Mouse (Mus musculus): ENCODE data around the gene Pttg1ip. TPM values are rescaled to one million over a fixed set of nuclear protein-coding genes. Genes with fewer than 3 reads are reported as not detected.
A peak's percentile ranks its signal among the peaks of the same experiment; 100 is the strongest.

Gene Pttg1ip
- polyA plus RNA-seq, 1 experiment from 2014 or later = 103 TPM

DNA sequence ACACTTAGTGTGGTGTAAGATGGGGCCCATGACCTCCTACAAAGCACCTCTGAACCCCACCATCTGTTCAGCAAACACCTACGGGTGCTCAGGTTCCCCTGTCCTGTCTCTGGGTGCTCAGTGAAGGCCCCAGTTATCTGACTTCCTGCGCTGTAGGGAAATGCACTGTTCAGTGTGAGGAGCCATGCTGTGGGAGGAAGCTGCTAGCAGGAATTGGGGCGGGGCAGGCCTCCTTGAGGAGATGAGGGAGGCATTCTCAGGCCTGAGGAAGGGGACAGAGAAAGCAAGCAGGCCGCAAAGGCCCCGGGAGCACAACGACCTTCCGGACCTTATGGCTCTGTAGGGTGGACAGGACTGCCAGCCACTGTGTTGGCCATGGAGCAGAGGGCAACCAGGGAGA, 7.6 kb downstream of the Pttg1ip start:
- no peaks in the 10 kb centered on the region for H3K9me3 ChIP-seq
- H3K4me3 ChIP-seq = no peak overlapping the region
- ATAC-seq (ENCODE audit: extremely low read depth, insufficient number of reproducible peaks, low FRiP score, low TSS enrichment) = no peak
- H3K36me3 ChIP-seq = peaks cover 73% of the 10 kb centered on the region
- 61% methylated on average over 7 of the region's 7 CpGs for WGBS
- H3K9ac ChIP-seq = peak overlapping the region; percentile 37; the same call in 1 of the 2 replicates
- no peaks in the 10 kb centered on the region for H3K27me3 ChIP-seq (replicated peaks)
- peaks cover 56% of the 10 kb centered on the region for H3K4me1 ChIP-seq
- peak overlapping the region; percentile 74 for H3K27ac ChIP-seq (replicated peaks)
- peak overlapping the region; percentile 2; the same call in 1 of the 2 replicates for H3K4me2 ChIP-seq

DNA sequence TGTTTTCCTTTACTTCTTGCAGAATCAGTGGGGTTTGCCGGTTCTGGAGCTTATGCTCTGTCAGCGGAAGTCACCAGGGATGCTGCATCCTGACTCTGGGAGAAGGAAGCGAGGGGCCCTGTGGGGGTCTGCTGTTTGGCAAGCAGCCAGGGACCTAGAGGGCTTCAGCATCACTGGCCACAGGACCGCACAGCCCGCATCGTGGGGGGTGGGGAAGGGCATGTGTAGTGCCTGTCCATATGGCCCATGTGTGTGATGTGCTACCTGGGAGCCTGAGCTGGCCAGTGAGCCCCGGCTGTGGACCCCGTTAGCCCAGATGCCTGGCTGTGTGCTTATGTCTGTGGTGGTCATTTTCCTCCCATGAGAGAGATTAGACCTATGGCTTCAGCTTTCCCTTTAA, 8.2 kb downstream of the Pttg1ip start:
- Histone ChIP-seq H3K27ac (replicated peaks) (peak overlapping the region; percentile 74), H3K4me3 (no peak overlapping the region), H3K4me2 (peak overlapping the region; percentile 2; the same call in 1 of the 2 replicates), H3K36me3 (peaks cover 79% of the 10 kb centered on the region), H3K9me3 (no peaks in the 10 kb centered on the region), H3K27me3 (replicated peaks) (no peaks in the 10 kb centered on the region), H3K4me1 (peaks cover 55% of the 10 kb centered on the region), H3K9ac (no peak overlapping the region)
- ATAC-seq (ENCODE audit: extremely low read depth, insufficient number of reproducible peaks, low FRiP score, low TSS enrichment) = no peak
- 73% methylated on average over 8 of the region's 8 CpGs for WGBS

DNA sequence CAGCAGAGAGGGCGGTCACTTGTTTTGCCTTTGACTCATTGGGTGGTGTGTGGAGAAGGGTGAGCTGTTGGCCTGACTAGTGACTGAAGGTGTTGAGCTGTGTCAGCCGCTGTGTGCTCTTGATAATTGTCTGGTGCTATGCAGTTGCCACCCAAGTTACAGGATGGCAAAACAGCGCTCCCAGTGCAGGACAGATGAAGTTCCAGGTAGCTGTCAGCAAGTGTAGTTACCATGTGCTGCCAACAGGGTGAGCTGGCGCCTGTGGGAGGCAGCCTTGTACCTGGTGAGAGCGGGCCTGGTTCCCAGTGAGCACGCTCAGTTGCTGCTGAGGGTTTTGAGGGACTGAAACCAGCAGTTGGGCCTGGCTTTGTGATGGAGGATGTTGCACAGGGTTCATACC, 9.3 kb downstream of the Pttg1ip start:
- H3K4me2 ChIP-seq = no peak overlapping the region
- WGBS = 41% methylated on average over 6 of the region's 6 CpGs
- no peaks in the 10 kb centered on the region for H3K27me3 ChIP-seq (replicated peaks)
- peaks cover 90% of the 10 kb centered on the region for H3K36me3 ChIP-seq
- peak overlapping the region; percentile 74; the same call in 1 of the 2 replicates for H3K27ac ChIP-seq (replicated peaks)
- H3K4me3 ChIP-seq = no peak overlapping the region
- H3K9me3 ChIP-seq = no peaks in the 10 kb centered on the region
- 0 out of 2 replicates have a peak, but pooled peaks have one; percentile 35 for ATAC-seq (ENCODE audit: extremely low read depth, insufficient number of reproducible peaks, low FRiP score, low TSS enrichment)
- H3K4me1 ChIP-seq = peaks cover 52% of the 10 kb centered on the region
- peak overlapping the region; percentile 6; the same call in 1 of the 2 replicates for H3K9ac ChIP-seq

DNA sequence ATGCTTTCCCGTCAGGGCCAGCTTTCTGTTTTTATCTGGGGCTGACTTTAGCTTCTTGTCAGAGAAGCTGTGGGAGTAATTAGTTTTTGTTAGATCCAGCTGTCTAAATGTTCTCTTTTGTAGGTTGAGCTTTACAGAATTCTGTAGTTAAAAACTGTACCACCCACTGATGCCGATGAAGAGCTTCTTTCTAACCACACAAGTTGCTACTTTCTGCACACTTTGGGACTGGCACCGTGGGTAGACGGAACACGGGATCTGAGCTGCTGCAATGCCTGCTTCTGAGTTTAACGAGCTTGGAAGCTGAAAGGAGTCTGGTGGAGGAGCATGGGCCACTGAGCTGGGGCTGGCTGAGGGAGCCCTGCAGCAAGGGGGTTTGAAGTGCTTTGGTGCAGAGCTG, 10.0 kb downstream of the Pttg1ip start:
- peaks cover 91% of the 10 kb centered on the region for H3K36me3 ChIP-seq
- H3K4me2 ChIP-seq = no peak overlapping the region
- H3K4me1 ChIP-seq = peaks cover 46% of the 10 kb centered on the region
- peak overlapping the region; percentile 14; the same call in 1 of the 2 replicates for H3K9ac ChIP-seq
- H3K4me3 ChIP-seq = no peak overlapping the region
- no peaks in the 10 kb centered on the region for H3K9me3 ChIP-seq
- H3K27me3 ChIP-seq (replicated peaks) = no peaks in the 10 kb centered on the region
- 74% methylated on average over 6 of the region's 6 CpGs for WGBS
- H3K27ac ChIP-seq (replicated peaks) = 0 out of 2 replicates have a peak overlapping the region, but pooled peaks have one; percentile 17
- ATAC-seq (ENCODE audit: extremely low read depth, insufficient number of reproducible peaks, low FRiP score, low TSS enrichment) = no peak

DNA sequence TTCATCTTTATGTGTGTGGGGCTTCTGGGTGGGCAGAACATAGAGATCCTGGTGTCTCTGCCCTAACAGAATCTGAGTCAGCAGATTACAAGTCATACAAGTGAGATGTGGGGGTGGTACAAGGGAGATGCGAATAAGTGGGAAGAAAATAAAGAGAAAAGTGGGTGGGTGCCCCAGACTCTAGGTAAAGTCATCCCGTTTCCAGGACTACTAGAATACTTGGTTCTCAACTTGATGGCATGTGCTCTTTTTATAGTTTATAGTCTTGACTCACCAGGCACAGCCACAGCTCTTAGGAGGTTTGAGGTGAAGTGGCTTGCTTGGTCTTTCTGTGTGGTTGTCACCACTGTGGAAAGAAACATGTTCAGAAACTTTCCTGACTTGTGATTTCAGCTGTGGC, 14.5 kb downstream of the Pttg1ip start:
- no peak for ATAC-seq (ENCODE audit: extremely low read depth, insufficient number of reproducible peaks, low FRiP score, low TSS enrichment)
- no peaks in the 10 kb centered on the region for H3K9me3 ChIP-seq
- H3K36me3 ChIP-seq = peaks cover 83% of the 10 kb centered on the region
- no peaks in the 10 kb centered on the region for H3K27me3 ChIP-seq (replicated peaks)
- H3K4me1 ChIP-seq = peaks cover 18% of the 10 kb centered on the region
- H3K4me3 ChIP-seq = no peak overlapping the region
- no peak overlapping the region for H3K9ac ChIP-seq
- no peak overlapping the region for H3K4me2 ChIP-seq
- WGBS = 81% methylated on average over 2 of the region's 2 CpGs
- H3K27ac ChIP-seq (replicated peaks) = no peak overlapping the region

DNA sequence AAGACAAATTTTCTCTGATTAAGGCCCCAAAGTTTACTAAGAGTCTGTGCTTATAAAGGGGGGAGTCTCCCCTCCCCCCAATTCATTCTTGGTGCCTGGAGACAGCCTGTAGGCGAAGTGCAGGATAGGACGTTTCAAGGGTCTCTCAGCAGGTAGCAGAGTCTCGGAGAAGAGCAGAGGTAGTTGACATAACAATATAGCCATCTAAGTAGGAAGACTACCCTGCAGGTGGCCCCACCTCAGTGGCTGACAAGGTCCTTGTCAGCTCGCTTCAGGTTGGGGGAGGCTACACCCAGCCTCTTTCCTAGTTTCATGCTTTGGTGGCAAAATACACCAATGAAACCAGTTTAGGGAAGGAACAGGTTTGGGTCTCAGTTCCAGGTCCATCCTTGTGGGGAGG, 21.5 kb downstream of the Pttg1ip start:
- Histone ChIP-seq H3K27me3 (replicated peaks) (no peaks in the 10 kb centered on the region), H3K9ac (no peak overlapping the region), H3K4me3 (no peak overlapping the region), H3K27ac (replicated peaks) (no peak overlapping the region), H3K36me3 (peaks cover 24% of the 10 kb centered on the region), H3K4me2 (no peak overlapping the region), H3K9me3 (no peaks in the 10 kb centered on the region), H3K4me1 (peaks cover 42% of the 10 kb centered on the region)
- 61% methylated on average over 4 of the region's 4 CpGs for WGBS
- no peak for ATAC-seq (ENCODE audit: extremely low read depth, insufficient number of reproducible peaks, low FRiP score, low TSS enrichment)

DNA sequence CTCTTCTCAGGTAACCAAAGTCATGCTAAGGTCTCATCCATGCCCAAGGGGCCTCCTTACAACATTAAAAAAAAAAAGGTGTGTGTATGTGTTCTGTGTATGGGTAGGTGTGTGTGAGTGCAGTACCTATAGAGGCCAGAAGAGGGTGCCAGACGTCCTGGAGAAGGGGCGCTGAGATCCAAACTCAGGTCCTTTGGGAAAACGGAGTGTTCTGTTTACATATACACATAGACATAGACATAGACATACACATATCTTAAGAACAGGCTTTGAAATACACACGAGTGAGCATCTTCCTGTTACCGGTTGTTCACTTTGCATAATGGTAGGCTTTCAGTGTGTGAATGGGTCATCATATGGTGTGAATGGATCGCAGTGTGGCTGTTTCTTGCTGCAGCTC, 22.6 kb downstream of the Pttg1ip start:
- no peak overlapping the region for H3K9ac ChIP-seq
- peaks cover 21% of the 10 kb centered on the region for H3K36me3 ChIP-seq
- 90% methylated on average over 6 of the region's 6 CpGs for WGBS
- no peak overlapping the region for H3K4me2 ChIP-seq
- no peaks in the 10 kb centered on the region for H3K9me3 ChIP-seq
- H3K4me1 ChIP-seq = peaks cover 38% of the 10 kb centered on the region
- no peak for ATAC-seq (ENCODE audit: extremely low read depth, insufficient number of reproducible peaks, low FRiP score, low TSS enrichment)
- no peak overlapping the region for H3K4me3 ChIP-seq
- H3K27ac ChIP-seq (replicated peaks) = peak overlapping the region; percentile 98; the same call in 1 of the 2 replicates
- no peaks in the 10 kb centered on the region for H3K27me3 ChIP-seq (replicated peaks)

DNA sequence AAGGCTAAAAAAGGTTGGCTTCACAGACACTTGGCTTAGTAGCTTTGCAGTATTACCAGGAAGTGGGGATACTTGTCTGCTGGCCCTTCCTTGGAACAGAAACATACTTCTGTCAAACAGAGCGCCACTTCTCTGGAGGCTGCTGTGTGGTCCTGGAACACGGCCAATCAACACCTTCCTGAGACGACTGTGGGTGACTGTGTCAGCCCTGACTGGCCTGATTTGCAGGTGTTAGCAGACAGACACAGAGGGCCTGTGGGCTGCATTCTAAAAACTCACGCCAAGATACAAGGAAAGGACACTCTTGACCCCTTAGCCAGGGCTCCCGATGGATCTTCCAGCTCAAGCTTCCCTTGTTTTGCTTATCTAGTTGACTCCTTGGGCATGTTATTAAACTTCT, 23.4 kb downstream of the Pttg1ip start:
- Histone ChIP-seq H3K36me3 (peaks cover 25% of the 10 kb centered on the region), H3K9me3 (no peaks in the 10 kb centered on the region), H3K4me3 (no peak overlapping the region), H3K4me1 (peaks cover 33% of the 10 kb centered on the region), H3K27ac (replicated peaks) (peak overlapping the region; percentile 98), H3K9ac (no peak overlapping the region), H3K4me2 (no peak overlapping the region; the same call in 1 of the 2 replicates), H3K27me3 (replicated peaks) (no peaks in the 10 kb centered on the region)
- ATAC-seq (ENCODE audit: extremely low read depth, insufficient number of reproducible peaks, low FRiP score, low TSS enrichment) = no peak
- 41% methylated on average over 5 of the region's 5 CpGs for WGBS

DNA sequence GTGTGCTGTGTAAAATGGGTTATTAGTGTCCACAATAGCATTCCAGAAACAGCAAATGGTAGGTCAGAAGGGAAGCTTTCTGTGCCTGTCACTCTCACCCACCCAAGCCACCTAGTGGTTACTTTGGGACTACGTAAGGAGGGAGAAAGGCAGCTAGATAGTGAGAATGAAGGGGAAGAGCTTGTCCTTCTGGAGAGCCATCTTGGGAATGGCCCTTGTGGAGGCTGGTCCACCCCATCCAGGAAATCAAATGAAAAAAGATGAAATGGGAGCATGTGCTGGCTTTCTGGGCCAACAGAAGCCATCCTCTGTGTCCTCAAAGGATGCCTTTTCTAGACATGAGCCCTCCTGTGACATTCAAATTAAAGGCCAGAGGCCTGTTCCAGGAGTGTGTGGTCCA, 23.8 kb downstream of the Pttg1ip start:
- WGBS = 10% methylated on average over 1 of the region's 1 CpGs
- H3K9ac ChIP-seq = peak overlapping the region; percentile 92
- peak overlapping the region; percentile 98 for H3K27ac ChIP-seq (replicated peaks)
- ATAC-seq (ENCODE audit: extremely low read depth, insufficient number of reproducible peaks, low FRiP score, low TSS enrichment) = no peak
- H3K36me3 ChIP-seq = peaks cover 26% of the 10 kb centered on the region
- H3K4me3 ChIP-seq = peak overlapping the region; percentile 72
- H3K27me3 ChIP-seq (replicated peaks) = no peaks in the 10 kb centered on the region
- H3K4me1 ChIP-seq = peaks cover 36% of the 10 kb centered on the region
- H3K9me3 ChIP-seq = no peaks in the 10 kb centered on the region
- H3K4me2 ChIP-seq = peak overlapping the region; percentile 97

DNA sequence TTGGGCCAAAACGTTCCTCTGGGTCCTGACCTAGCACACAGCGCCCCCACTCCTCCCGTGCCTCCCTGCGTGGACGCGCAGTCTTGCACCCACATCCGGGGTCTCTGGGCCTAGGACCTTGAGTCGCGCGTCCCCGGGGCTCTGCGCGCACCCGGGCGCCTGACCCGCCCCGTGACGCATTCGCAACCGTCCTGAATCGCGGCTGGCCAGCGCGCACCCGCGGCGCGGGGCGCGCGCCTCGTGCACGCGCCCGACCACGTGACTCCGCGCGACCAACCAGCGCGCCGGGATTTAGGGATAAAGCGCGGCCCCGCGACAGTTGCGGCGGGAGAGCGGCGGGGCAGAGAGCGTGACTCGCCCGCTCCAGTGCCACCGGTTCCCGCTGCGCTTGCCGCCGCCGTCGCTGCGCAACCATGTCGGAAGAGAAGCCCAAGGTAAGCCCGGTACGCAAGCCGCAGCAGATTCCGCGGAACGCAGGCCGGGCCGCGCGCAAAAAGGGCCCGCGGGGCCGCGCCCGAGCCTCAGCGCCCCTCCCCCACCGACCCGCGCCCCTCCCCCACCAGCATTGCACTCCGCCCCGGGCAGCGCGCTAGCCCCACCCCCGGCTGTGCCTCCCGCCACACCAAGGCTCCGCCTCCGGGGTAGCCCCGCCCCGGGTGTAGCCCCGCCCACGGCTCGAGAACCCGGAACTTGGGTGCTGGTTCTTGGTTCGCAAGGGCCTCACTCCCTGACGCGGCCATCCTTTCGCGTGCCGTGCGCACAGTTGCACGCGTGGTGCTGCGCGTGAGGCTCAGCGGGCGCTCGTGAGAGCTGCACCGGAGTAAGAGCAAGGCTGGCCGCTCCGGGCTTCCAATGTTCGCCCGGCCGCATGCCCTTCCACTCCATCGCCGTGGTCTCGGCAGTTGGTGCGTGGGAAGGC, 24.6 kb downstream of the Pttg1ip start, which contains the start of the genes Sumo3 and Gm49325:
Gene Sumo3 (plus strand): TSS at position 190 of the 919 bp plus-strand sequence.
Gene Gm49325 (plus strand): TSS at position 290 of the 919 bp plus-strand sequence.
- peak within 1 kb of the TSS; percentile 97 for H3K4me2 ChIP-seq
- 1% methylated on average over 113 of the region's 119 CpGs for WGBS
- H3K27ac ChIP-seq (replicated peaks) = peak within 1 kb of the TSS; percentile 98
- peak; percentile 89 for ATAC-seq (ENCODE audit: extremely low read depth, insufficient number of reproducible peaks, low FRiP score, low TSS enrichment)
- H3K9ac ChIP-seq = peak within 1 kb of the TSS; percentile 92
- peaks cover 37% of the 10 kb centered on the region for H3K4me1 ChIP-seq
- H3K9me3 ChIP-seq = no peaks in the 10 kb centered on the region
- H3K27me3 ChIP-seq (replicated peaks) = no peaks in the 10 kb centered on the region
- peaks cover 34% of the 10 kb centered on the region for H3K36me3 ChIP-seq
- H3K4me3 ChIP-seq = peak within 1 kb of the TSS; percentile 72

DNA sequence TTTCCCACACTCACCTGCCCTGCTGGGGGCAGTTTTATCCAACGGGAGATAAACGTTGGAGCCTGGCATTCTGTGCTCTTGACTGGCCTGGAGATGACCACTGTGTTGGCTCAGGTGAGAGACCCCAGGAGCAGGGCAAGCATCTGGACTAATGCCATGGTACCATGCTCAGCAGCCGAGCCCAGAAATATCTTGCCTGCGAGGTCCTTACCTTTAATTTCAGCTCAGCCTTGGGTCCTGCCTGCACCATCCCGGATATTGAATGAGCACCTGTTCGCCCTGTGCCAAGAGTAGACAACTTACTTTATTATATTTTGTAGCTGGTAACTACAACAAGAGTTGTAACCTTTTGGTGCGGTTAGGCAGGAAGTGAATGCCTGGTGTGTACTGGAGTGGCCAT, 25.3 kb downstream of the Pttg1ip start:
- Histone ChIP-seq H3K27me3 (replicated peaks) (no peaks in the 10 kb centered on the region), H3K27ac (replicated peaks) (peak overlapping the region; percentile 98), H3K4me2 (peak overlapping the region; percentile 97), H3K9ac (peak overlapping the region; percentile 92), H3K9me3 (no peaks in the 10 kb centered on the region), H3K36me3 (peaks cover 41% of the 10 kb centered on the region), H3K4me1 (peaks cover 37% of the 10 kb centered on the region), H3K4me3 (peak overlapping the region; percentile 72)
- 32% methylated on average over 7 of the region's 7 CpGs for WGBS
- ATAC-seq (ENCODE audit: extremely low read depth, insufficient number of reproducible peaks, low FRiP score, low TSS enrichment) = no peak
